ENCODE assay signal across 15 mouse cellular contexts in genomic region chr1:72858874-72859273, GRCm38 (mm10). TPM values are rescaled to one million over a fixed set of nuclear protein-coding genes. Genes with fewer than 3 reads are reported as not detected.
DNase-seq lines count a peak whose midpoint lies in the region; ATAC-seq lines count a peak whose summit lies in the region.
"Had no signal": no experiment of that assay in that cellular context is flagged by ENCODE, and none has a peak within 500 bp of the region (broad histone marks: within the 10 kb centered on the region; RNA-seq: fewer than 3 reads in every experiment).

No protein-coding gene starts in this region.

- 0 out of 2 replicates have a peak overlapping the region, but pooled peaks have one; percentile 40 for H3K27ac ChIP-seq in embryonic facial prominence, embryonic 10.5 days (replicated peaks)
- H3K27ac ChIP-seq in hindbrain, embryonic 12.5 days: peak overlapping the region; percentile 62
- peak overlapping the region; percentile 50 for H3K27ac ChIP-seq in midbrain, embryonic 16.5 days (ENCODE audit: low read length)
- H3K27ac ChIP-seq: liver, embryonic 15.5 days; macrophage had no signal

- no peak overlapping the region for H3K4me2 ChIP-seq in hindbrain, embryonic 12.5 days (replicated peaks)
- H3K4me2 ChIP-seq in midbrain, embryonic 16.5 days (ENCODE audit: low read length): no peak overlapping the region
- H3K4me2 ChIP-seq: liver, embryonic 15.5 days had no signal

- no peak overlapping the region for H3K4me3 ChIP-seq in embryonic facial prominence, embryonic 10.5 days
- no peak overlapping the region for H3K4me3 ChIP-seq in hindbrain, embryonic 12.5 days
- H3K4me3 ChIP-seq in midbrain, embryonic 16.5 days (ENCODE audit: low read depth, low read length): no peak overlapping the region
- H3K4me3 ChIP-seq: erythroblast, embryonic 14.5 days; liver, embryonic 15.5 days had no signal

- peaks cover 13% of the 10 kb centered on the region for H3K4me1 ChIP-seq in embryonic facial prominence, embryonic 10.5 days
- H3K4me1 ChIP-seq in hindbrain, embryonic 12.5 days: peaks cover 16% of the 10 kb centered on the region
- peaks cover 9% of the 10 kb centered on the region for H3K4me1 ChIP-seq in midbrain, embryonic 16.5 days (ENCODE audit: control insufficient read depth, insufficient read depth, low read length)

- WGBS in embryonic facial prominence, embryonic 10.5 days: 78% methylated on average over 5 of the region's 5 CpGs
- 39% methylated on average over 5 of the region's 5 CpGs for WGBS in hindbrain, embryonic 12.5 days
- WGBS in midbrain, embryonic 16.5 days: 10% methylated on average over 5 of the region's 5 CpGs

- no peaks in the 10 kb centered on the region for H3K27me3 ChIP-seq in embryonic facial prominence, embryonic 10.5 days (replicated peaks; ENCODE audit: low read depth, poor library complexity, severe bottlenecking)
- no peaks in the 10 kb centered on the region for H3K27me3 ChIP-seq in hindbrain, embryonic 12.5 days
- H3K27me3 ChIP-seq in midbrain, embryonic 16.5 days (ENCODE audit: control insufficient read depth, insufficient read depth, low read depth, low read length): no peaks in the 10 kb centered on the region
- H3K27me3 ChIP-seq: liver, embryonic 15.5 days; Patski had no signal

- no peak overlapping the region for H3K9ac ChIP-seq in hindbrain, embryonic 12.5 days
- H3K9ac ChIP-seq in midbrain, embryonic 16.5 days (ENCODE audit: low read depth, low read length): no peak overlapping the region
- H3K9ac ChIP-seq: liver, embryonic 15.5 days had no signal

- no peaks in the 10 kb centered on the region for H3K9me3 ChIP-seq in embryonic facial prominence, embryonic 10.5 days
- no peaks in the 10 kb centered on the region for H3K9me3 ChIP-seq in hindbrain, embryonic 12.5 days (replicated peaks)
- no peaks in the 10 kb centered on the region for H3K9me3 ChIP-seq in midbrain, embryonic 16.5 days (replicated peaks; ENCODE audit: control insufficient read depth, low read length, poor library complexity, severe bottlenecking)
- H3K9me3 ChIP-seq: liver, embryonic 15.5 days had no signal

- peak; percentile 49 for ATAC-seq in hindbrain, embryonic 12.5 days (ENCODE audit: low FRiP score)
- ATAC-seq in midbrain, embryonic 16.5 days: peak; percentile 63
- ATAC-seq: CD4-positive, CD25-positive, alpha-beta regulatory T cell, adult 4 months; Patski had no signal

- DNase-seq in R1 (ENCODE audit: low read depth, low spot score): peak; percentile 35
- no peak for DNase-seq in embryonic facial prominence, embryonic 10.5 days (ENCODE audit: low spot score)
- DNase-seq in kidney, postnatal 10 days: no peak
- no peak for DNase-seq in cerebellum, adult 18-20 months
- DNase-seq in frontal cortex, adult 2 months (ENCODE audit: extremely low spot score in 1 of 2, low spot score in 1 of 2): no peak
- DNase-seq: adrenal gland, postnatal 10 days; gastrocnemius, postnatal 36 days; kidney, adult 2 months had no signal

- H3K36me3 ChIP-seq in embryonic facial prominence, embryonic 10.5 days (replicated peaks): peaks cover 57% of the 10 kb centered on the region
- peaks cover 12% of the 10 kb centered on the region for H3K36me3 ChIP-seq in hindbrain, embryonic 12.5 days
- no peaks in the 10 kb centered on the region for H3K36me3 ChIP-seq in midbrain, embryonic 16.5 days (ENCODE audit: control insufficient read depth, insufficient read depth, low read length)
- H3K36me3 ChIP-seq: liver, embryonic 15.5 days had no signal

RNA-seq across cellular contexts. Expression of gene Igfbp5, which starts 15.8 kb away (rescaled TPM):
- polyA plus RNA-seq in embryonic facial prominence, embryonic 10.5 days (2016; fragmentation: Nextera tagmentation; extraction: Ambion mirVana): 75.4 and 87.4 TPM in 2 replicates
- 69.6 and 99.7 TPM in 2 replicates for polyA plus RNA-seq in hindbrain, embryonic 12.5 days (2016; fragmentation: Nextera tagmentation; extraction: Ambion mirVana)
- 42.6 and 42.8 TPM in 2 replicates for polyA plus RNA-seq in midbrain, embryonic 16.5 days (2015; fragmentation: Nextera tagmentation; extraction: Ambion mirVana)
- 71.4 and 75.5 TPM in 2 replicates for polyA plus RNA-seq in frontal cortex, adult 2 months (2012; rRNA removed)
- polyA plus RNA-seq: CD4-positive, CD25-positive, alpha-beta regulatory T cell, adult 4 months; erythroblast, embryonic 14.5 days had no signal

RNA-seq across cellular contexts. Expression of gene Igfbp2, which starts 34.6 kb away (rescaled TPM):
- polyA plus RNA-seq in embryonic facial prominence, embryonic 10.5 days (2016; fragmentation: Nextera tagmentation; extraction: Ambion mirVana): 474 and 479 TPM in 2 replicates
- polyA plus RNA-seq in hindbrain, embryonic 12.5 days (2016; fragmentation: Nextera tagmentation; extraction: Ambion mirVana): 548 and 549 TPM in 2 replicates
- 244 and 262 TPM in 2 replicates for polyA plus RNA-seq in midbrain, embryonic 16.5 days (2015; fragmentation: Nextera tagmentation; extraction: Ambion mirVana)
- 122 and 133 TPM in 2 replicates for polyA plus RNA-seq in frontal cortex, adult 2 months (2012; rRNA removed)
- polyA plus RNA-seq: CD4-positive, CD25-positive, alpha-beta regulatory T cell, adult 4 months; macrophage had no signal
